Mouse (Mus musculus) ES-Bruce4 (cell line): ENCODE measurements around the gene Ccdc9. TPM values are rescaled to one million over a fixed set of nuclear protein-coding genes. Genes with fewer than 3 reads are reported as not detected.

Source experiments
- H3K27ac ChIP-seq: 2 replicates; pipeline ENCODE4 v1.5.1; 2012; ENCODE audit warnings: low read length, inconsistent platforms; ENCODE audit not compliant: insufficient read depth
- H3K27me3 ChIP-seq: 2 replicates; pipeline ENCODE4 v1.6.1; 2012; ENCODE audit warnings: mild to moderate bottlenecking, low read length, inconsistent platforms; ENCODE audit not compliant: control insufficient read depth, poor library complexity, insufficient read depth, severe bottlenecking
- H3K36me3 ChIP-seq: 2 replicates; pipeline ENCODE4 v1.6.1; 2012; ENCODE audit warnings: inconsistent platforms, mild to moderate bottlenecking, low read length, moderate library complexity; ENCODE audit not compliant: control insufficient read depth, poor library complexity, insufficient read depth, severe bottlenecking
- H3K4me1 ChIP-seq: one replicate; pipeline ENCODE4 v1.8.1; 2011; ENCODE audit warnings: low read length; ENCODE audit not compliant: control insufficient read depth, insufficient read depth
- H3K4me3 ChIP-seq: 2 replicates; pipeline ENCODE4 v1.5.1; 2011; ENCODE audit warnings: low read depth, mild to moderate bottlenecking, low read length
- H3K9ac ChIP-seq: 2 replicates; pipeline ENCODE4 v1.6.1; 2012; ENCODE audit warnings: low read depth, mild to moderate bottlenecking, inconsistent platforms; ENCODE audit not compliant: poor library complexity, severe bottlenecking
- H3K9me3 ChIP-seq: replicated peaks from 2 replicates; pipeline ENCODE4 v1.6.1; 2012; ENCODE audit warnings: mild to moderate bottlenecking, low read length, inconsistent platforms; ENCODE audit not compliant: control insufficient read depth, poor library complexity, insufficient read depth, severe bottlenecking
- CTCF ChIP-seq: IDR thresholded peaks from one replicate; pipeline ENCODE4 v1.8.1; 2011; ENCODE audit warnings: low read depth, low read length
- EP300 ChIP-seq: IDR thresholded peaks from 2 replicates; pipeline ENCODE4 v1.6.1; 2011; ENCODE audit warnings: low read depth, low read length; ENCODE audit not compliant: insufficient read depth
- POLR2A ChIP-seq: IDR thresholded peaks from one replicate; pipeline ENCODE4 v1.8.1; 2011; ENCODE audit warnings: low read length; ENCODE audit not compliant: insufficient read depth
- polyA plus RNA-seq: library from polyadenylated mRNA; stranded (reverse); fragments of >200 nt; gene quantifications from 2 replicates; pipeline ENCODE4 v1.2.4, GENCODE M21; 2011; ENCODE audit warnings: low read depth; ENCODE audit not compliant: missing spikeins, insufficient read depth, insufficient read length

Gene Ccdc9
- polyA plus RNA-seq: 86.6 and 104 TPM in 2 replicates

DNA sequence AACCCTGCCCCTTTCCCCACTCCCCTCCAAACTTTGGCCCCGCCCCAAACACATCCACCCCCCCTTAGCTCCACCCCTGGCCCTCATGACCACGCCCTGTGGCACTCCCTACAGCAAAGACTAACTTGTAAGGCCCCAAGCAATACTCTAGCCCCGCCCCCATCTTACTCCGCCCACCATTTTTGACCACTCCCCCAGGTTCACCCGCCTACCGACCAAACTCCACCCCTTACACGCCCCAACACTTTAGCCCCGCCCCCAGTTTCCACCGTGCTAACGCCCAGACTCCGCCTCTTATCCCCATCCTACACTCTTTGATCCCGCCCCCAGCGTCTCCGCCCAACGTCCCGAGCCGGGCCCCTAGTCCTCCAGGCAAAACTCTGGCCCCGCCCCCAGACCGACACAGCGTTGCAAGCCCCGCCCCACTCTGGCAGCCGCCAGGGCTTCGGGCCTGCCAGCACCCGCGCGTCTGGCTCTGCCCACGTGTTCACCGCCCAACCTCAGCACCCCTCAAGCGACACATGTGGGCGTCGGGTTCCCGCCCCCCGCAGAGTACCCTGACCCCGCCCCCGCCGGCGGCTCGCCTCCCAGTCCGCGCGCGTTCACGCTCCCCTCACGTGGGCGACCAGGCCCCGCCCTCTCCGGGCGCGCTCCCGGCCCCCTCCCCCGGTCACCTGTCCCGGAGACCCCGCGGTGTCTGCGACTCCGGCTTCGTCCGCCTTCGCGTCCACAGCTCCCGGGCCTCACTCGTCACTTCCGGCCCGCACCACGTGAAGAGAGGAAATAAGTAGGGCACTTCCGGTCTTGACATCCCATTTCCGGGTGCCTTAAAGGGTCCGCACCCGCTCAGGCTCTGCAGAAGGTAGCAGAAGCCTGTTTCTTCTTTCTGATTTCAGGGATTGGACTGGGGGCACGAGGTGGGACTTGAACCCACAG lies at the start of gene Ccdc9:
Ccdc9 (minus strand) TSS at position 770 of the 936 bp plus-strand sequence.
- H3K27ac ChIP-seq: peak within 1 kb of the TSS; percentile 44
- TF ChIP-seq CTCF (no peak), POLR2A (no peak), EP300 (no peak)
- H3K9me3 ChIP-seq: no peaks in the 10 kb centered on the region
- peaks cover 14% of the 10 kb centered on the region for H3K36me3 ChIP-seq
- H3K4me3 ChIP-seq: peak within 1 kb of the TSS; percentile 85
- H3K4me1 ChIP-seq: peaks cover 2% of the 10 kb centered on the region
- peak within 1 kb of the TSS; percentile 90 for H3K9ac ChIP-seq
- no peaks in the 10 kb centered on the region for H3K27me3 ChIP-seq

GRCm38 (mm10) chr7:16329146-16329545 lies 42.6 kb upstream of the Ccdc9 start:
- Histone ChIP-seq H3K9me3 (no peaks in the 10 kb centered on the region), H3K4me3 (no peak overlapping the region), H3K4me1 (no peaks in the 10 kb centered on the region), H3K36me3 (peaks cover 50% of the 10 kb centered on the region), H3K27me3 (no peaks in the 10 kb centered on the region), H3K27ac (no peak overlapping the region), H3K9ac (no peak overlapping the region)
- no peak for TF ChIP-seq EP300
- TF ChIP-seq POLR2A: no peak
- no peak for TF ChIP-seq CTCF

DNA sequence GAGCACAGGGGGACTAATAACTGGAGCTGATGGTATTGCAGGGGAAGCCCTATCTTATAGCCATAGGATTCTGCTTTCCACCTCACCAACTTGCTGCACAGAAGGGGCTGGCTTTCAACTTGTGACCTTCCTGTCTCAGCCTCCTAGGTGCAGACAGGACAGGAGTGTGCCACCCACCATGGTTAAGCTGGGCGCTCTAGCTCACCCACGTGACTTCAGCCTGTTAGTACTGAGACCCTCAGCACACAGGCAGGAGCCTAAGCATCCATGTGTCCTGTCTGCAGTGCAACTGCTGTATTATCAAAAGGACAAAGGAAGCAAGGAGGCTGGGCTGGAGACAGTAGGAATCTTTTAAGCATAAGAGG lies 40.0 kb upstream of the Ccdc9 start:
- H3K27ac ChIP-seq: no peak overlapping the region

GRCm38 (mm10) chr7:16325920-16326606 lies 39.5 kb upstream of the Ccdc9 start:
- TF ChIP-seq CTCF (peak; percentile 47), EP300 (no peak)
- Histone ChIP-seq H3K9ac (no peak overlapping the region), H3K36me3 (peaks cover 32% of the 10 kb centered on the region)

More for the DNA sequence above, 40.0 kb upstream of the Ccdc9 start:
- no peak overlapping the region for H3K9ac ChIP-seq
- no peaks in the 10 kb centered on the region for H3K9me3 ChIP-seq
- TF ChIP-seq EP300: no peak
- no peak for TF ChIP-seq CTCF
- no peak for TF ChIP-seq POLR2A
- no peaks in the 10 kb centered on the region for H3K27me3 ChIP-seq
- H3K36me3 ChIP-seq: peaks cover 36% of the 10 kb centered on the region
- H3K4me3 ChIP-seq: no peak overlapping the region
- no peaks in the 10 kb centered on the region for H3K4me1 ChIP-seq

DNA sequence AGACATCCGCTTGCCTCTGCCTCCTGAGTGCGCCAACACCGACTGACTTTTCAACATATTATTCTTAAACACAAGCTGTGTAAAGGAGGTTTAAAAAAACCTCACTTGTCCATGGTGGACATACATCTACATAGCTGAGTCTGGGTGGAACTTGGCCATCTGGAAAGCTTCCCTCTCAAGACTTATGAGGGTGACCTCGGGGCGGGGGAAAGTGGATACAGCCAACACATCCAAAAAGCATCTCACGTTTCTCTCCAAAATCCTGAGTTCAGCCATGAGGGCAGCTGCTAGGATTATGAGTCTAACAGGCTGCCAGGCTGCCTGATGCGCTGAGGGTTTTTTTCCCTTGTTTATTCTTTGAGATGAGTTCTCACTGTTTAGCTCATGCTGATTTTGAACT lies 38.1 kb upstream of the Ccdc9 start:
- H3K27me3 ChIP-seq: no peaks in the 10 kb centered on the region
- TF ChIP-seq CTCF: no peak
- TF ChIP-seq EP300: no peak
- no peak for TF ChIP-seq POLR2A
- H3K4me1 ChIP-seq: no peaks in the 10 kb centered on the region
- no peaks in the 10 kb centered on the region for H3K9me3 ChIP-seq
- H3K9ac ChIP-seq: no peak overlapping the region
- H3K36me3 ChIP-seq: peaks cover 24% of the 10 kb centered on the region
- no peak overlapping the region for H3K27ac ChIP-seq
- no peak overlapping the region for H3K4me3 ChIP-seq

More at GRCm38 (mm10) chr7:16325920-16326606, 39.5 kb upstream of the Ccdc9 start:
- Histone ChIP-seq H3K27me3 (no peaks in the 10 kb centered on the region), H3K4me1 (no peaks in the 10 kb centered on the region), H3K4me3 (no peak overlapping the region), H3K27ac (no peak overlapping the region), H3K9me3 (no peaks in the 10 kb centered on the region)

- Histone ChIP-seq H3K36me3 (peaks cover 28% of the 10 kb centered on the region), H3K27ac (no peak overlapping the region), H3K4me3 (no peak overlapping the region), H3K9me3 (no peaks in the 10 kb centered on the region), H3K4me1 (no peaks in the 10 kb centered on the region), H3K27me3 (no peaks in the 10 kb centered on the region), H3K9ac (no peak overlapping the region)
- no peak for TF ChIP-seq POLR2A
- TF ChIP-seq CTCF: no peak
- TF ChIP-seq EP300: no peak
Observed at GRCm38 (mm10) chr7:16320479-16320878, 33.9 kb upstream of the Ccdc9 start.
